Mouse (Mus musculus): ENCODE measurements at regions not wholly inside any gene's neighbourhood (a gene's known extent, or its start where the extent isn't known, plus 50 kb on each side); places are given as distances from the start of the nearest gene placed in this dataset. TPM values are rescaled to one million over a fixed set of nuclear protein-coding genes. Genes with fewer than 3 reads are reported as not detected.

- no peak for DNase-seq
Observed at GRCm38 (mm10) chr2:94590494-94590893, 152.6 kb upstream of the Api5 start.

GRCm38 (mm10) chr2:94587255-94587654 lies 149.3 kb upstream of the Api5 start:
- DNase-seq = no peak

DNA sequence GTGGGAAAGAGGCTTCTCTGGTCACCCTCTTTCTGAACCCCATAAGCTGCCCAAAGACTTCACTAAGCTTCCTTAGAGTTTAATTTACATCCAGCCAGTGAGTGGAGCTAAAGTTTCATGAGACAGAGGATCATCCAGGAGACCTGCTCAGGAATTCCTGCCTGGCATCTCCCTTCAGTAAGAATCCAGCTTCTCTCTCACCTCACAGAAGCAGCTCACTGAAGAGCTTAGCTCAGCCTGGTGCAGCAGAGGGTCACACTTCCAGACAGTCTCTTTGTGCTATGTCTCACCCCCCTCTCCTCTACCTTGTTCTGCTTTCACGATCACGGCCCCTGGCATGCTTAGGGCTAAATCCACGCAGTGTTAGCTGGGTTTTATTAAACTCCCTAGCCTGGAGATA lies 133.7 kb upstream of the Api5 start:
- DNase-seq = no peak

- no peak for DNase-seq
Observed at GRCm38 (mm10) chr2:94541230-94541905, 103.4 kb upstream of the Api5 start.

GRCm38 (mm10) chr2:94536631-94537030 lies 98.7 kb upstream of the Api5 start:
- DNase-seq = no peak

DNA sequence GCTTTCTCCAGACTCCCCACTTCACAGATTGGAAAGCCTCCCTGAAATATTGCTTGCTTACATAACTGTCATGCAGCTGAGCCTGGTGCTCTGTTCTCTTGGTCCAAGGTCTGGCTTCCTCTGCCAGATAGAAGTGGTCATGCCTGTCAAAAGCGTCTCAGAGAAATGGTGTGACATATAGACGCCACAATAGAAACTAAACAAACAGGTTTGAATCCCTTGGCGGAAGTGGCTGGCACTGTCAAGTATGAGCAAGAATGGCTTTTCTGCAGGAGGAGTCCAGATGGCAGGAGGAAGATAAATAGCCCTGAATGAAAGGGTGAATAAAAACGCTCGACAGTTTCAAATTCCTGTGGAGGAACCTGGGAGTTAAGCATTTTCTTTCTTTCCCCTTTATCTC lies 93.2 kb upstream of the Api5 start:
- DNase-seq = no peak

DNA sequence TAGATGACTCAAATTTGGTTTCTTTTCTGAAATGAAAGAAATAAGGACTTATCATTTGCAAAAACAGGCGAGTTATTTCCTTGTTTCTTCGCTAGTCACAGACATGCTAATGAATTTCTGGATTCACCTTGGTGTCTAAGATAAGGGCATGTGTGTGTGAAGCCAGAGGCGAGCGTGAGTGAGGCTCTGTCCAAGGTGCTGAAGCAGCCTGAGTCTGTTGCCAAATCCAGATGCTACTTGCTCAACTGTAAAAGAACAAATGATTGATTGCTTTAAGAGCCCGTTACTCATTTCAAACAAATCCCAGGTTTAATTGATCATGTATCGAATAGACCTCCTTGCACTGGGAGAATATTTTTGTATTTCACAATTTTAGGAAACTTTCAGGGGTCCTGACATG lies 86.6 kb upstream of the Api5 start:
- DNase-seq = peak; percentile 67 to 70

GRCm38 (mm10) chr2:94516866-94517265 lies 78.9 kb upstream of the Api5 start:
- no peak for DNase-seq

- DNase-seq = no peak
Observed at GRCm38 (mm10) chr2:94512027-94512426, 74.1 kb upstream of the Api5 start.

- no peak for DNase-seq
Observed at GRCm38 (mm10) chr2:94500649-94501048, 62.7 kb upstream of the Api5 start.

DNA sequence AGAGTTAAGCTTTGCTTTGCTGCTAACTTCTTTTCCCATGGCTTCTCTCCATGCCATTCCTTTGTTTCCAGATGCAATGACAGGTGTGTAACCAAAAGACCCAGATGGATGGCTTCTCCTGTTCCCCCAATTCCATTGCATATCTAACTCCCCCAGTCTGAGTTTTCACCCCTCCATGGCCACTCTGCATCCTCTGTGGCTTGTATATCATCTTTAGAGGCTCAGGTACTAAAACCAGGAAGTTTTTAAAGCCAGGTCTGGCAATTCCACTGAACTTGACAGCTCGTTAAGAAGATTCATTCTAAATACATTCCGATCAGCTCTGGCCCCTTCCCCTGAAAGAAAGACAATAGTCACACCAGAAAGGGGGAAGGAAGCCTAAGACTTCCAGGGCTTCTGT lies 60.6 kb upstream of the Api5 start:
- no peak for DNase-seq

Small RNAs in the stretch of these regions (microRNA-seq; reads per million reads assigned to microRNA genes)
- not detected for gene Gm44461
